Mouse (Mus musculus): ENCODE measurements around the gene Ksr1. TPM values are rescaled to one million over a fixed set of nuclear protein-coding genes. Genes with fewer than 3 reads are reported as not detected.

Ksr1 gene
- polyA plus RNA-seq, 1 experiment from 2014 or later: 0.67 TPM

DNA sequence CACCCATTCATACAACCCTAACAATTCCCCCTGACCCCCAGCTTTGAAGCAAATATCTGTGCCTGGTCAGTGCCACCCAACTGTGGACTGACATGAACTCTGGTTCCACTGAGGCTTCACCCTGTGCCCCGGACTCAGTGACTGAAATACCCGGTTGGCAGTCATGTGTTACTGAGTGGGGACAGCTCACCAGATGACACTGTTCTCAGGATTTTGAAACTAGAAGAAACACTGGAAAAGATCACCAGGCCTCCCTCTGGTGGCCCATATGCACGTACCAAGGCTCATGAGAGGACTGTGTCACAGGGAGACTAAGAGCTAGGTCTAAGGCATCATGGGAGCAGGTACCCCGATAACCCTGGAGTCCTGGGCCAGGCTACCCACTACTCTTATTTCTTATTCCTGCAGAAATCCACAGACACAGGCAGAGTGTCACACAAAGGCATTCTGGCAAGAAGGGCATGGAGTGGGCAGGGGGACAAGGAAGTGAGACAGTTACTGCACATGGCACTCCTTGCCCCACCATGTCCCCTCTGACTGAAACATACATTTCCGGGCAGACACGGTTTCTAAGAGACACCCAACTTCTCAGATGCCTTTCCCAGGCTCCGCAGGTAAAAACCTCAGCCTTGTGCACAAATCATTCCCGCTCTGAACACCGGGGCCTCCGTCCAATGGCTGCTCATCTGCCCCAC lies 34.2 kb downstream of the Ksr1 start:
- TF ChIP-seq EP300 (optimal IDR thresholded peaks at IDR 0.05): no peak
- peak; percentile 55 for TF ChIP-seq CTCF (IDR thresholded peaks at IDR 0.05; ENCODE audit: low read depth)
- H3K4me1 ChIP-seq (replicated peaks; ENCODE audit: control insufficient read depth, insufficient read depth): 0 out of 2 replicates have a peak, but pooled peaks cover 4% of the 10 kb centered on the region
- DNase-seq (ENCODE audit: low spot score) (peak; percentile 31), ATAC-seq (ENCODE audit: low FRiP score, low TSS enrichment) (peak; percentile 45)
- H3K27me3 ChIP-seq (ENCODE audit: control insufficient read depth, insufficient read depth, low read length): no peaks in the 10 kb centered on the region
- no peaks in the 10 kb centered on the region for H3K36me3 ChIP-seq (ENCODE audit: control insufficient read depth, insufficient read depth, low read length)
- no peaks in the 10 kb centered on the region for H3K9me3 ChIP-seq (ENCODE audit: control insufficient read depth, low read length)
- H3K9ac ChIP-seq (ENCODE audit: low read length): no peak overlapping the region; the same call in 1 of the 2 replicates
- H3K4me3 ChIP-seq (ENCODE audit: low read depth, low read length): no peak overlapping the region
- 67% methylated on average over 10 of the region's 10 CpGs for WGBS
- peak overlapping the region; percentile 42; the same call in 1 of the 2 replicates for H3K4me2 ChIP-seq (replicated peaks; ENCODE audit: low read depth)
- peak overlapping the region; percentile 82 for H3K27ac ChIP-seq (replicated peaks)

- H3K27ac ChIP-seq (replicated peaks): peak overlapping the region; percentile 30; the same call in 1 of the 2 replicates
- no peak for DNase-seq (ENCODE audit: low spot score)
Measured at GRCm38 (mm10) chr11:79110446-79110845, 35.8 kb downstream of the Ksr1 start.

GRCm38 (mm10) chr11:79107934-79108333 lies 38.3 kb downstream of the Ksr1 start:
- no peaks in the 10 kb centered on the region for H3K27me3 ChIP-seq (ENCODE audit: control insufficient read depth, insufficient read depth, low read length)
- no peak for ATAC-seq (ENCODE audit: low FRiP score, low TSS enrichment)
- WGBS: 84% methylated on average over 11 of the region's 11 CpGs
- no peak for DNase-seq (ENCODE audit: low spot score)
- H3K27ac ChIP-seq (replicated peaks): no peak overlapping the region
- no peak overlapping the region for H3K4me2 ChIP-seq (replicated peaks; ENCODE audit: low read depth)
- H3K4me3 ChIP-seq (ENCODE audit: low read depth, low read length): no peak overlapping the region
- H3K36me3 ChIP-seq (ENCODE audit: control insufficient read depth, insufficient read depth, low read length): no peaks in the 10 kb centered on the region
- H3K9me3 ChIP-seq (ENCODE audit: control insufficient read depth, low read length): no peaks in the 10 kb centered on the region
- H3K4me1 ChIP-seq (replicated peaks; ENCODE audit: control insufficient read depth, insufficient read depth): peaks cover 7% of the 10 kb centered on the region; the same call in 1 of the 2 replicates
- TF ChIP-seq CTCF (IDR thresholded peaks at IDR 0.05; ENCODE audit: low read depth) (no peak), EP300 (optimal IDR thresholded peaks at IDR 0.05) (no peak)
- H3K9ac ChIP-seq (ENCODE audit: low read length): no peak overlapping the region

More at GRCm38 (mm10) chr11:79110446-79110845, 35.8 kb downstream of the Ksr1 start:
- Histone ChIP-seq H3K36me3 (ENCODE audit: control insufficient read depth, insufficient read depth, low read length) (no peaks in the 10 kb centered on the region), H3K9ac (ENCODE audit: low read length) (no peak overlapping the region), H3K4me1 (replicated peaks; ENCODE audit: control insufficient read depth, insufficient read depth) (0 out of 2 replicates have a peak, but pooled peaks cover 4% of the 10 kb centered on the region), H3K4me2 (replicated peaks; ENCODE audit: low read depth) (no peak overlapping the region), H3K4me3 (ENCODE audit: low read depth, low read length) (no peak overlapping the region), H3K27me3 (ENCODE audit: control insufficient read depth, insufficient read depth, low read length) (no peaks in the 10 kb centered on the region), H3K9me3 (ENCODE audit: control insufficient read depth, low read length) (no peaks in the 10 kb centered on the region)
- WGBS: 49% methylated on average over 4 of the region's 4 CpGs
- TF ChIP-seq EP300 (optimal IDR thresholded peaks at IDR 0.05) (no peak), CTCF (IDR thresholded peaks at IDR 0.05; ENCODE audit: low read depth) (no peak)
- no peak for ATAC-seq (ENCODE audit: low FRiP score, low TSS enrichment)

- whole genome bisulfite sequencing: 57% methylated on average over 6 of the region's 6 CpGs
Measured at GRCm38 (mm10) chr11:79104998-79105397, 41.2 kb downstream of the Ksr1 start.

GRCm38 (mm10) chr11:79104538-79104937 lies 41.7 kb downstream of the Ksr1 start:
- Histone ChIP-seq H3K27me3 (ENCODE audit: control insufficient read depth, insufficient read depth, low read length) (no peaks in the 10 kb centered on the region), H3K4me1 (replicated peaks; ENCODE audit: control insufficient read depth, insufficient read depth) (peaks cover 7% of the 10 kb centered on the region; the same call in 1 of the 2 replicates), H3K9ac (ENCODE audit: low read length) (no peak overlapping the region), H3K4me3 (ENCODE audit: low read depth, low read length) (no peak overlapping the region), H3K36me3 (ENCODE audit: control insufficient read depth, insufficient read depth, low read length) (no peaks in the 10 kb centered on the region), H3K4me2 (replicated peaks; ENCODE audit: low read depth) (no peak overlapping the region), H3K27ac (replicated peaks) (no peak overlapping the region), H3K9me3 (ENCODE audit: control insufficient read depth, low read length) (no peaks in the 10 kb centered on the region)
- ATAC-seq (ENCODE audit: low FRiP score, low TSS enrichment) (no peak), DNase-seq (ENCODE audit: low spot score) (no peak)
- 70% methylated on average over 6 of the region's 6 CpGs for WGBS
- TF ChIP-seq CTCF (IDR thresholded peaks at IDR 0.05; ENCODE audit: low read depth) (no peak), EP300 (optimal IDR thresholded peaks at IDR 0.05) (no peak)

More at GRCm38 (mm10) chr11:79104998-79105397, 41.2 kb downstream of the Ksr1 start:
- Histone ChIP-seq H3K4me3 (ENCODE audit: low read depth, low read length) (no peak overlapping the region), H3K36me3 (ENCODE audit: control insufficient read depth, insufficient read depth, low read length) (no peaks in the 10 kb centered on the region), H3K9ac (ENCODE audit: low read length) (no peak overlapping the region; the same call in 1 of the 2 replicates), H3K9me3 (ENCODE audit: control insufficient read depth, low read length) (no peaks in the 10 kb centered on the region), H3K27me3 (ENCODE audit: control insufficient read depth, insufficient read depth, low read length) (no peaks in the 10 kb centered on the region), H3K4me2 (replicated peaks; ENCODE audit: low read depth) (no peak overlapping the region), H3K27ac (replicated peaks) (no peak overlapping the region), H3K4me1 (replicated peaks; ENCODE audit: control insufficient read depth, insufficient read depth) (peaks cover 7% of the 10 kb centered on the region; the same call in 1 of the 2 replicates)
- TF ChIP-seq CTCF (IDR thresholded peaks at IDR 0.05; ENCODE audit: low read depth) (no peak), EP300 (optimal IDR thresholded peaks at IDR 0.05) (no peak)
- DNase-seq (ENCODE audit: low spot score): peak; percentile 35
- ATAC-seq (ENCODE audit: low FRiP score, low TSS enrichment): peak; percentile 75

DNA sequence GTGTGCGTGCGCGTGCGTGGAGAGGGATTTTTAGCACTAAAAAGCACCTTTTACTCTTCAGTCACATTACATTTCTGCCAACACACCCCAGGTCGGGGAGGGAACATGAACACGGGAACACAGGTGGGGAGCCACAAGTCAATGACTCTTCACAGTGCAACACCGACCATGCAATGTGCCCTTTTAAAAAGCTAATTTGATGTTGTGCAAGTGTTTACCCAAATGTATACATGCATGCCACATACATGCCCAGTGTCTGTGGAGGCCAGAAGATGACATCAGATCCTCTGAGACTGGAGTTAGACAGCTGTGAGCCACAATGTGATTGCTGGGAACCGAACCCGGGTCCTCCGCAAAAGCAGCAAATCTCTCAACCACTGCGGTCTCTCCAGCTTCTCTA lies 42.1 kb downstream of the Ksr1 start:
- ATAC-seq (ENCODE audit: low FRiP score, low TSS enrichment): no peak
- 84% methylated on average over 11 of the region's 11 CpGs for WGBS
- no peak overlapping the region for H3K9ac ChIP-seq (ENCODE audit: low read length)

More for the DNA sequence above, 42.1 kb downstream of the Ksr1 start:
- H3K4me3 ChIP-seq (ENCODE audit: low read depth, low read length): no peak overlapping the region
- H3K36me3 ChIP-seq (ENCODE audit: control insufficient read depth, insufficient read depth, low read length): no peaks in the 10 kb centered on the region
- H3K4me2 ChIP-seq (replicated peaks; ENCODE audit: low read depth): no peak overlapping the region
- no peaks in the 10 kb centered on the region for H3K9me3 ChIP-seq (ENCODE audit: control insufficient read depth, low read length)
- H3K4me1 ChIP-seq (replicated peaks; ENCODE audit: control insufficient read depth, insufficient read depth): peaks cover 7% of the 10 kb centered on the region; the same call in 1 of the 2 replicates
- DNase-seq (ENCODE audit: low spot score): no peak
- no peak overlapping the region for H3K27ac ChIP-seq (replicated peaks)
- TF ChIP-seq CTCF (IDR thresholded peaks at IDR 0.05; ENCODE audit: low read depth): no peak
- TF ChIP-seq EP300 (optimal IDR thresholded peaks at IDR 0.05): no peak
- no peaks in the 10 kb centered on the region for H3K27me3 ChIP-seq (ENCODE audit: control insufficient read depth, insufficient read depth, low read length)
